Mouse (Mus musculus) kidney, adult 2 months (tissue): ENCODE measurements at regions not wholly inside any gene's neighbourhood (a gene's known extent, or its start where the extent isn't known, plus 50 kb on each side); places are given as distances from the start of the nearest gene placed in this dataset.

Experiments used
- DNase-seq: peaks from one replicate; pipeline ENCODE4 v3.0.0; 2021
- H3K27ac ChIP-seq: fragments of 200-500 bp; 2 replicates; pipeline ENCODE4 v1.5.1; 2012; ENCODE audit warnings: low read depth, low read length, control low read depth, inconsistent platforms; ENCODE audit not compliant: insufficient read depth
- H3K27me3 ChIP-seq: fragments of 200-500 bp; replicated peaks from 2 replicates; pipeline ENCODE4 v1.6.1; 2012; ENCODE audit warnings: mild to moderate bottlenecking, moderate library complexity, low read length, inconsistent platforms; ENCODE audit not compliant: control insufficient read depth, insufficient read depth
- H3K36me3 ChIP-seq: fragments of 200-500 bp; 2 replicates; pipeline ENCODE4 v1.6.1; 2012; ENCODE audit warnings: mild to moderate bottlenecking, moderate library complexity, low read length, inconsistent platforms; ENCODE audit not compliant: control insufficient read depth, insufficient read depth
- H3K4me1 ChIP-seq: fragments of 200-500 bp; 2 replicates; pipeline ENCODE4 v1.6.1; 2011; ENCODE audit warnings: low read length; ENCODE audit not compliant: control insufficient read depth, insufficient read depth
- H3K4me3 ChIP-seq: fragments of 200-500 bp; 2 replicates; pipeline ENCODE4 v1.5.1; 2011; ENCODE audit warnings: mild to moderate bottlenecking, low read depth, low read length, control low read depth; ENCODE audit not compliant: insufficient read depth
- CTCF ChIP-seq: fragments of 200-500 bp; conservative IDR thresholded peaks from 2 replicates; pipeline ENCODE4 v1.5.1; 2011; ENCODE audit warnings: low read depth, mild to moderate bottlenecking, control low read depth, low read length, moderate library complexity, mixed read lengths; ENCODE audit not compliant: insufficient read depth, insufficient read length
- POLR2A ChIP-seq: fragments of 200-500 bp; IDR thresholded peaks from one replicate; pipeline ENCODE4 v1.6.1; 2011; ENCODE audit warnings: low read depth, low read length, control low read depth
- WGBS: fragments of 180-500 bp; shearing (Covaris S2); methylation state at CpG from one replicate; pipeline ENCODE4 v1.1.7; 2018; 5-methylcytosine and 5-hydroxymethylcytosine counted together

- Histone ChIP-seq H3K4me1 (no peaks in the 10 kb centered on the region), H3K4me3 (no peak overlapping the region), H3K27me3 (no peaks in the 10 kb centered on the region; the same call in 1 of the 2 replicates), H3K27ac (no peak overlapping the region), H3K36me3 (no peaks in the 10 kb centered on the region)
- TF ChIP-seq CTCF (no peak), POLR2A (no peak)
- 23% methylated on average over 9 of the region's 9 CpGs for WGBS
- no peak for DNase-seq
These were observed 157.6 kb upstream of the Cep162 start for GRCm38 (mm10) chr9:87412894-87413293.

DNA sequence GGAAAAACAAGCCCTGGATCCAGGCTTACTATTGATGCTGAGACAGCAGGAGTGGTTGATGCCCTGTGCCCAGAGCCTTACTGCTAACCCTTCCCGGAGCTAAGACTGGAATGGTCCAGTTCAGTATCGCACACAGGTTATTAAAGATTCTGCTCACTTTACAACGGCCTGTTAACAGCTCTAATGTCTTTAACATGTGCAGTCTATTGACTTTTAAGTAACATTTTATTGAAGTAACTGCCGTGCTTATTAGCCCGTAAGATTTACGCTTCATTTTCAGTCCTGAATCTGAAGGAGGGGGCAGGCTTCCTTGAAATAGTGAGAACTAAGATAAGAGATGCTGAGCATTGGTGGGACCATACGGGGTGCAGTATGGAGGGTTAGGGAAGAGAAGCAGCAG lies 155.7 kb upstream of the Cep162 start:
- no peaks in the 10 kb centered on the region for H3K4me1 ChIP-seq
- no peak for TF ChIP-seq CTCF
- no peak for TF ChIP-seq POLR2A
- no peak for DNase-seq
- H3K36me3 ChIP-seq, result no peaks in the 10 kb centered on the region
- 45% methylated on average over 7 of the region's 7 CpGs for WGBS
- H3K27me3 ChIP-seq, result no peaks in the 10 kb centered on the region; the same call in 1 of the 2 replicates
- H3K27ac ChIP-seq, result no peak overlapping the region
- H3K4me3 ChIP-seq, result no peak overlapping the region

DNA sequence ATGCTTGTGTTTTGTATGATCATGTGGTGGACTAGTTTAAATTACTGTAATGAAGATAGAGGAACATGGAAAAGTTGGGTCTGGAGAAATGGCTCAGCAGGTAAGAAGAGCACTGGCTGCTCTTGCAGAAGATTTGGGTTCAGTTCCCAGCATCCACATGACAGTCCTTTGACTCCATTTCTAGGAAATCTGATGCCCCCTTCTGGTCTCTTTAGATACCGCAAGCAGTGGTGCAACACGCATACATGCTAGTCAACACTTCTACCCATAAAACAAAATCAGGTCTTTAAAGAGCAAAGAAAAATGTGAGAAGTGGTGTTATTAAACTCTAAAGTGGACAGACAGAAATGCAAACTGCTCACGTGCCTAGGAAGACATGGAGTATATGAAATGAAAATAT lies 154.4 kb upstream of the Cep162 start:
- Histone ChIP-seq H3K4me1 (no peaks in the 10 kb centered on the region), H3K27me3 (no peaks in the 10 kb centered on the region; the same call in 1 of the 2 replicates), H3K36me3 (no peaks in the 10 kb centered on the region), H3K4me3 (no peak overlapping the region), H3K27ac (no peak overlapping the region)
- no peak for TF ChIP-seq CTCF
- TF ChIP-seq POLR2A, result no peak
- WGBS, result 95% methylated on average over 3 of the region's 3 CpGs
- no peak for DNase-seq

DNA sequence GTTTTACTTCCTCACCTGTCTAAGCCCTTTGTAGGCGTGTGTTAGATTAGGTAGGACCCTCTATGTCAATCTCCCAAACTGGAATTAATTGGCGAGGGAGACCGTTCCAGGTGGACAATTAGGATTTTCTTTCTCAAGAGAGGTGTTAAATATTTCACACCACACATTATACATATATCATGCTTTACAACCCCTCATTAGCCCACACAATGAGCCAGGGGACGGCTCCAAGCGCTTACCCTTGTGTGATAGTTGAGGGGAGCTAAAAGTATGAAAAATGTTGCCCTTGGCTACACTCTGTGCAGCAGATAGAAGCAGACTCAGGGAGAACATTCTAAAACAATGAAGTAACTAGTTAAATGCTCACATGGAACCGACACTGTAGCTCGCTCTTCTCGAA lies 153.5 kb upstream of the Cep162 start:
- no peaks in the 10 kb centered on the region for H3K36me3 ChIP-seq
- H3K4me3 ChIP-seq, result no peak overlapping the region

GRCm38 (mm10) chr9:87406476-87406875 lies 151.1 kb upstream of the Cep162 start:
- TF ChIP-seq POLR2A (no peak), CTCF (no peak)
- Histone ChIP-seq H3K27ac (no peak overlapping the region), H3K27me3 (no peaks in the 10 kb centered on the region; the same call in 1 of the 2 replicates), H3K4me3 (no peak overlapping the region), H3K36me3 (no peaks in the 10 kb centered on the region), H3K4me1 (no peaks in the 10 kb centered on the region)
- WGBS, result 70% methylated on average over 12 of the region's 12 CpGs
- no peak for DNase-seq

More for the DNA sequence above, 153.5 kb upstream of the Cep162 start:
- WGBS, result 73% methylated on average over 8 of the region's 8 CpGs
- no peak for DNase-seq
- Histone ChIP-seq H3K27ac (no peak overlapping the region), H3K4me1 (no peaks in the 10 kb centered on the region), H3K27me3 (no peaks in the 10 kb centered on the region; the same call in 1 of the 2 replicates)
- TF ChIP-seq POLR2A (no peak), CTCF (no peak)

GRCm38 (mm10) chr9:87405115-87405720 lies 149.9 kb upstream of the Cep162 start:
- Histone ChIP-seq H3K4me1 (no peaks in the 10 kb centered on the region), H3K27ac (no peak overlapping the region), H3K4me3 (no peak overlapping the region), H3K36me3 (no peaks in the 10 kb centered on the region), H3K27me3 (no peaks in the 10 kb centered on the region; the same call in 1 of the 2 replicates)
- no peak for TF ChIP-seq CTCF
- TF ChIP-seq POLR2A, result no peak
- WGBS, result 85% methylated on average over 7 of the region's 7 CpGs
- DNase-seq, result no peak

DNA sequence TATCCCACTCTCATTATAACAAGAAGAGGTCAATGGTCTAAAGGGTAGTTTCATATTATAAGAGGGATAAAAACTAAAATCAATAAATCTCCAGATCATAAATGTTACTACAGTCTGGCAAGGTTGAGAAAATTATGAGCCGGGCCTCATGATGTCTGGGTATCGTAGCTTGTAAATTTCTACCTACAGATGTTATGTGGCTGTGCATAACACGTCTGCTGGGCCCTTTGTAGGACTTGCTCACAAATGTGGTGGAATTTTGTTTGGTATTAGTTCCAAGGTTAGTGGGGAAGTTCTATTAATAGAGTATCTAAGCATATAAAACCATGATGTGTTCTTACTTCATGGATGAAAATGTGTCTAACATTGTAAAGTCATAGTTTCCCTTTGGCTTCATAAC lies 146.7 kb upstream of the Cep162 start:
- no peaks in the 10 kb centered on the region for H3K4me1 ChIP-seq
- H3K27me3 ChIP-seq, result no peaks in the 10 kb centered on the region
- TF ChIP-seq POLR2A, result no peak
- no peak for TF ChIP-seq CTCF
- 78% methylated on average over 3 of the region's 3 CpGs for WGBS
- no peak overlapping the region for H3K4me3 ChIP-seq
- no peak for DNase-seq
- H3K36me3 ChIP-seq, result no peaks in the 10 kb centered on the region
- H3K27ac ChIP-seq, result no peak overlapping the region

DNA sequence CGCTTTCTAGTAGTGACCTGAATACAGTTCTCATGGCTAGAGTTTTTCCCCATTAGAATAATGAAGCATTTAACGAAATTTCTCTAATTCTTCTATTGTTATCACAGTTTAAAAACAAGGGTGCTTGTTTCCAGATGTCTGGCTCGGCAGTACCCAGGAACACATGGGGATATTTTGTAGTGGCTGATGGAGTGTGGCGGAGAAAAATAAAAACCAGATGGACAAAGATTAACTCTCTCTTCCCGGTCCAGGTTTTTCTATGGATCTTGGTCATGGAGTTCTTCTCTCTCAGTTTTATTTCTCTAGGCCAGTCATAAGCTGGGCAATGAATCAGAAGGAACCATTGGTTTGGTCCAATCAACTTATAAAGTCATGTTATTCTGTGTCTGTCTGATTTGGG lies 132.2 kb upstream of the Cep162 start:
- Histone ChIP-seq H3K36me3 (no peaks in the 10 kb centered on the region), H3K27me3 (no peaks in the 10 kb centered on the region), H3K27ac (no peak overlapping the region), H3K4me1 (no peaks in the 10 kb centered on the region), H3K4me3 (no peak overlapping the region)
- no peak for DNase-seq
- 72% methylated on average over 5 of the region's 5 CpGs for WGBS
- TF ChIP-seq CTCF, result no peak
- TF ChIP-seq POLR2A, result no peak
